Comparison of ENCODE assay signal across 8 mouse cellular contexts in genomic region chr13:92733741-92734140, GRCm38 (mm10).
DNase-seq lines count a peak whose midpoint lies in the region; ATAC-seq and TF ChIP-seq lines count a peak whose summit lies in the region.

No protein-coding gene starts in this region.

- H3K4me2 ChIP-seq in intestine, postnatal 0 days (replicated peaks; ENCODE audit: low read depth), result 0 out of 2 replicates have a peak overlapping the region, but pooled peaks have one; percentile 18
- H3K4me2 ChIP-seq in intestine, embryonic 16.5 days (ENCODE audit: low read depth, low read length), result no peak overlapping the region
- peak overlapping the region; percentile 17; the same call in 1 of the 2 replicates for H3K4me2 ChIP-seq in liver, embryonic 13.5 days

- TF ChIP-seq CTCF in intestine, postnatal 0 days (IDR thresholded peaks at IDR 0.05; ENCODE audit: low read depth), result no peak

- 82% methylated on average over 11 of the region's 11 CpGs for WGBS in intestine, postnatal 0 days
- 80% methylated on average over 11 of the region's 11 CpGs for WGBS in intestine, embryonic 16.5 days
- WGBS in liver, embryonic 13.5 days (ENCODE audit: insufficient replicate concordance), result 79% methylated on average over 11 of the region's 11 CpGs

- peak; percentile 57 for DNase-seq in brain, embryonic 18.5 days (ENCODE audit: low read depth, low spot score)
- peak; percentile 46 to 55 for DNase-seq in cerebellum, postnatal 36 days
- DNase-seq in liver, embryonic 13.5 days, result no peak
- no peak for DNase-seq in right cerebral cortex, postnatal 14 days

- H3K27me3 ChIP-seq in intestine, postnatal 0 days (replicated peaks; ENCODE audit: control insufficient read depth, insufficient read depth, low read length), result no peaks in the 10 kb centered on the region
- no peaks in the 10 kb centered on the region for H3K27me3 ChIP-seq in intestine, embryonic 16.5 days (replicated peaks; ENCODE audit: control insufficient read depth, insufficient read depth, low read length)
- H3K27me3 ChIP-seq in liver, embryonic 13.5 days, result no peaks in the 10 kb centered on the region; the same call in 1 of the 2 replicates

- no peaks in the 10 kb centered on the region for H3K9me3 ChIP-seq in intestine, postnatal 0 days (ENCODE audit: control insufficient read depth)
- H3K9me3 ChIP-seq in intestine, embryonic 16.5 days (ENCODE audit: control insufficient read depth, low read length), result no peaks in the 10 kb centered on the region
- H3K9me3 ChIP-seq in liver, embryonic 13.5 days (replicated peaks), result no peaks in the 10 kb centered on the region

- no peaks in the 10 kb centered on the region for H3K36me3 ChIP-seq in intestine, postnatal 0 days (ENCODE audit: control insufficient read depth, insufficient read depth)
- H3K36me3 ChIP-seq in intestine, embryonic 16.5 days (ENCODE audit: control insufficient read depth, insufficient read depth, low read length), result no peaks in the 10 kb centered on the region
- no peaks in the 10 kb centered on the region for H3K36me3 ChIP-seq in liver, embryonic 13.5 days

- no peak overlapping the region for H3K27ac ChIP-seq in intestine, postnatal 0 days (ENCODE audit: low read depth, low read length)
- H3K27ac ChIP-seq in intestine, embryonic 16.5 days (ENCODE audit: low read length), result no peak overlapping the region
- no peak overlapping the region for H3K27ac ChIP-seq in liver, embryonic 13.5 days

- no peak overlapping the region for H3K4me3 ChIP-seq in intestine, postnatal 0 days (ENCODE audit: low read depth, low read length)
- no peak overlapping the region for H3K4me3 ChIP-seq in intestine, embryonic 16.5 days (ENCODE audit: low read length)
- no peak overlapping the region for H3K4me3 ChIP-seq in liver, embryonic 13.5 days (replicated peaks)

- H3K4me1 ChIP-seq in intestine, postnatal 0 days (replicated peaks; ENCODE audit: control insufficient read depth, insufficient read depth, low read length), result no peaks in the 10 kb centered on the region
- no peaks in the 10 kb centered on the region for H3K4me1 ChIP-seq in intestine, embryonic 16.5 days (ENCODE audit: control insufficient read depth, insufficient read depth, low read length)
- 0 out of 2 replicates have a peak, but pooled peaks cover 9% of the 10 kb centered on the region for H3K4me1 ChIP-seq in liver, embryonic 13.5 days (replicated peaks)

- ATAC-seq in intestine, postnatal 0 days, result no peak
- no peak for ATAC-seq in intestine, embryonic 16.5 days
- ATAC-seq in liver, embryonic 13.5 days (ENCODE audit: low read depth), result no peak
- ATAC-seq in erythroblast, adult 5-6 weeks (replicated peaks; ENCODE audit: low FRiP score, poor library complexity, severe bottlenecking), result no peak
- ATAC-seq in inflammation-experienced regulatory T-cells, adult 6 months, result no peak

- no peak overlapping the region for H3K9ac ChIP-seq in intestine, postnatal 0 days (ENCODE audit: low read depth, low read length)
- no peak overlapping the region for H3K9ac ChIP-seq in intestine, embryonic 16.5 days (ENCODE audit: low read depth, low read length)
- H3K9ac ChIP-seq in liver, embryonic 13.5 days, result no peak overlapping the region

Comparison
In these comparisons a context has a peak if more than half of its experiments do, and no peak if none do; other contexts are left out.
1. DNase-seq: peak in brain, embryonic 18.5 days (single experiment) and cerebellum, postnatal 36 days (2 of 2); none in liver, embryonic 13.5 days (single experiment) and right cerebral cortex, postnatal 14 days (single experiment).